Mouse (Mus musculus): Measurements from ENCODE around the gene Rsg1.
A peak's percentile ranks its signal among the peaks of the same experiment; 100 is the strongest.

Gene Rsg1

DNA sequence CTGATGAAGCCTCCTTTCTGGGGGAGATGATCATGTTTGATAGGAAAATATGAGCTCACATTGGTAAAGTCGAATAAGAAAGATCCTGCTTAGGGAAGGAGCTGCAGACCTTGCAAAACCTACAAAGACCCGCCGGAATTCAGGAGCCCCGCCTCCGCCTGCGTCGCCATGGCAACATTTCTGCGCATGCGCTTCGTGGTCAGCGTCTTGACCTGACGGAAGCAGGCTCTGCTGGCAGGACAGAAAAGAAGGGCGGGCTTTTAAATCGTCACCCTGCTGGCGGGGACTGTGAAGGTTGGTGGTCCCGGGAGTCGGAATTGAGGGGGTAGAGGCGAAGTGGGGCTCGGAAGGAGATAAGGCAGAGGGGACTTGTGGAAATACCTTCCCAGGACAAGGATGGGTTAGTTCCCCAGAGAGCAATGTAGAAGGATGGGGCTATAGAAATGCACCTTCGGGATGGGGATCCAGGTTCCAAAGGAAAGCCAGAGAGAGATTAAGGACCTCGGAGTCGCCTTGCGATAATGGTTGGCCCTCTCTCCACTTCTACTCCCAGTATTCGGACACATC lies at the start of gene Rsg1:
Rsg1 (plus strand) TSS at position 187 of the 567 bp plus-strand sequence.
- peak; percentile 80 for DNase-seq (ENCODE audit: low read depth)

DNA sequence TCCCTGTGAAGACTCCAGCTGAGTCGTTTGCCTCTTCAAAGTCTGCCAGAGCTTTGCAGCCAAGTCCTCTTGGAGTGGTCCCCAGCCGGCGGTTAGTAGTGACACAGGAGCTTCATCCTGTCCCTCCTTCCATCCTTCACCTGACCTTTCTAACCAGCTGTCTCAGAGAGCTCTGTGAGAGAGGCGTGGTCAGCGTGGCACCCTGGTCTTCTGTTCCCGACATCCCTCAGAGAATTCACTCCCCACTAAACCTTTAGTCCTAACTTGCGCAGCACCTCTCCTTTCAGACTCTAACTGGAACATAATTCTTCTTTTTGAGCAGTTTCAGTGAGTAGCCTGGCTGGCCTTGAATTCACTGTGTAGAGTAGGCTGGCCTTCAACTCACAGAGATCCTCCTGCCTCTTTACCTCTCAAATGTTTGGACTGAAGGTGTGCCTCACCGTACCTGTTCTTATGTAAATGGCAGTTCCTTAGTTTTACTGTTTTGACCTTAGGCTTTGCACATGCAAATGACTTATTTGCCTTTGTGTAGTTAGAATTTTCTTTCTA lies 47.9 kb upstream of the Rsg1 start:
- no peak for DNase-seq (ENCODE audit: low read depth)

DNA sequence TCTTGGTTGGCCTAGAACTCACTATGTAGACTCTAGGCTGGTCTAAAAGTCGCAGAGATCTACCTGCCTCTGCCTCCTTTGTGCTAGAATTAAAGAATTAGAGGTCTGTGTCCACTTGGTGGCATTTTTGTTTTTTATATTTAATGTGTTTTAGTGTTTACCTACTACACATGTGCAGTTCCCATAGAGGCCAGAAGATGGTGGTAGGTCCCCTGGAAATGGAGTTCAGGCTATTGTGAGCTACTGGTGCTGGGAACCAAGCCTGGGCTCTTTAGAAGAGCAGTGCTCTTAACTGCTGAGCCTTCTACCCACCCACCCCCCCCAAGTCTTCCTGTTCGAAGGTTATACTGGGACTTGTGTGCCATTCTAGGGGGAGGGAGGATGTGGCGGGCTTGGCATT lies 46.6 kb upstream of the Rsg1 start:
- no peak for DNase-seq (ENCODE audit: low read depth)

DNA sequence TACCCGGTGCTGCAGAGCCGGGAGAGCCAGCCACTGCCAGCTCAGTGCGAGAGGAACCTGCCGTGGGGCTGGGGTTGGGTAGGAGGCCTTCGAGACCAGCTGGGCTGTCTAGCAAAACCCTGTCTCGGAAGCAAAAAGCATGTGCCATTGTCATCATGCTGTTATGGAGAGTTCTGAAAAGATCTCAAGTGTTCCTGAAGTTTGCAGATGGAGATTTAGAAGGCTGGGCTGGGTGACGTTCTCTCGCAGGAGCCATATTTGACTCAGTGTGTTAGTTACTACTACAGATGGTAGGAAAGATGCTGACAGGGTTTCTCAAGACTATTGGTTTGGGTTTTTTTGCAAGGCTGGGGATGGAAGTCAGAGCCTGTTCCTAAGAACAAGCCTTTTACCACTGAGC lies 41.6 kb upstream of the Rsg1 start:
- no peak for DNase-seq (ENCODE audit: low read depth)

DNA sequence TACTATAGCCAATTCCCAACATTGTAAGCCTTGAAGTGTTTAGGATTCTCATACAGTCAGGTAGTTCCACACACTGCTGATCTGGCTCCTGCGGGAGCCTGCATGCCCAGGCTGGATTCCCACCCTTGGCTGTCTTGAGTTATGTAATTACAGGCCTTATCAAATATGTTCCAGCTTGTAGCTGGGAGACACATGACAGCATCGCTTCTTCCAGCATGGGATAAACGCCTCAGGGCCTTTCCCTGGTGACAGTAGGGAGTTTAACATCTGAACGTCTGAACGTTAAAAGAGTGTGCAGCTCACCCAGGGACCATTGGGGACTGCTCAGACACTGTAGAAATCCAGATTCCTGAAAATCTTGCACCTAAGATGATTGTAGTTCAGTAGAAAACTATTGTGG lies 38.0 kb upstream of the Rsg1 start:
- no peak for DNase-seq (ENCODE audit: low read depth)

DNA sequence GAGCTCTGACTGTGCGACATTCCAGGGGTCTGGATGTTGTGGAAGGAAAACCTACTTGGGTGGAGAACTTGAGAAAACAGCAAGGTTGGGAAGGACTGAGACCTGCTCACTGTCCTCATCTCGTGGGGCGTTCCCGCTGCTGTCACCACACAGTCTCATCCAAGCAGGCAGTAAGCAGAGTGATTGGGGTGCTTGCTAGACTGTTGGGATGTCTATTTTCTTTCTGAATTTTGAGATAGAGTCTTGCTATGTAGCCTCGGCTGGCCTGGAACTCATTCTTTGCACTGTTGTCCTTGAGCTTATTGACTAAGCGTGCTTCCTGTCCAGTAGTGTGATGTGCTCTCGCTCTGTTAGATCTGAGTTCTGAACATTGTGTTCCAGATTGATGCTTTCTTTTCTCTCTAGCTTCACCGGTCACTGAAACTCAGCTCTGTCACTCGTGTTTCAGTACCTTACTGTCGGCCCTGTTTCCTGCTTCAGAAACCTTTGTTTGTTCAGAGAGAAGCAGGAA lies 37.4 kb upstream of the Rsg1 start:
- DNase-seq (ENCODE audit: low read depth), result no peak

DNA sequence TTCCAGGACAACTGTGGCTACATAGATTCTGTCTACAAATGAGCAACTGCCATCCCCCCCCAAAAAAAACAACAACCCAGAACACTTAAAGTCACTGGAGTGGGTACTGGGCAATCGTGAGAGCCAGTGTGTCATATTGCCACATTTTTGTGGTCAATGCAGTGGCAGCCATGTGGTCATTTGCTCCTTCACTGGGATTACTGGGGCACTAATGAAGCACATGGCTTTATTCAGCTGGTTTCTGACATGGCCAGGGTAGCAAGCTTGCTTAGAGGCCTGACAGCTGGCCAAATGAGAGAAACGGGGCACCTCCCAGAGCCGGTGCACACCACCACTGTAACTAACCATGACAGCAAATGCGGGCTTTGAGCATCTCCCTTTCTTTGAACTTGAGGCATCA lies 35.3 kb upstream of the Rsg1 start:
- DNase-seq (ENCODE audit: low read depth), result no peak

DNA sequence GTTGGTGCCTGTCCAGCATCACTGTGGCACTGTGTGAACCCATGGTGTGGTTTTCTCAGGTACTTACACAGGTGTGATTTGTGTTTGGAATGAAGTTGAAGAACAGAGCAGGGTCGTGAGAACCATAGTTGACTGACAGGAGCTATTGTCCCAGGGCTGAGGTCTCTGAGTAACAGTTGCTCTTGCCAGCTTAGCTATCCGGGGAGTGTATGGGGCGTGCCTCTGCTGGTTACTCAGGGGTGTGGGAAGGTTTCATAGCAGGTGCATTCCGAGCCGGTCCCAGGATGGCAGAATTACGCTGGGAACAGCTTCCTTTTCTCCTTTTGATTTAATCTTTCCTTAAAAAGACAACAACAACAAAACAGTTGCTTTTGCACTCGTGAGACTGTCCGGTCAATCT lies 32.9 kb upstream of the Rsg1 start:
- DNase-seq (ENCODE audit: low read depth), result no peak

DNA sequence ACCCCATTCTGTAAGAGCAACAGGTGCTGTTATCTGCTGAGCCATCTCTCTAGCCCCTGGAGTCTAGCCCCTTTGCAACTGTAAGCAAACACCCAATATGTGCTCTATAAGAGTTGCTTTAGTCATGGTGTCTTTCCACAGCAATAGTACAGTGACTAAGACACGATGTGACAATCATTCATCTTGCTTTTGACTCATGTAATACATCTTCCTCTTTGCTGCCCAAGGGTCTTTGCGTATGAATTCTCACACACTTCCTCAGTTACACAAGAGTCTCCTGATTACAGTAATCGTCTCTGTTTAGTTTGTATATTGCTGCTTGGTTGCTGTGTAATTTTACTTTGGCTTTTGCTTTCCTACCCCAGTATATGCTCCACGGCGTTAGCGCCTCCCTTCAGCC lies 31.8 kb upstream of the Rsg1 start:
- DNase-seq (ENCODE audit: low read depth), result no peak

DNA sequence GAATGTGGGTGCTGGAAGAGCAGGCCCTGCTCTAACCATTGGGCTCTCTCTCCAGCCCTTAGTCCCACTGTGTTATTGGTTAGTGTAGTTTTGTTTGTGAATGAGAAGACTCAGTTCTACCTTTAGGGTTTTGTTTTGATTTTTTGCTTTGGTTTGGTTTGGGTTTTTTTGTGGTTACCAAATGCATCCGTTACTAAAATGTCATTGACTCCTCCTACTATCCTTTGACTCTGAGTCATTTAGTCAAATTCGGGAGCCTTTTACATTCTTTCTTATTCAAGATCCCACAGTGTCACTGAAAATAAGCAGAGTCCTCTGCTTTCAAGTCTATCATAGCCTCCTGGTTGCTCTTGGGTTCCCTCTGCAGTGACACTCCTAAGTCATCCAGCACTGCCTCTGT lies 29.8 kb upstream of the Rsg1 start:
- DNase-seq (ENCODE audit: low read depth), result no peak

DNA sequence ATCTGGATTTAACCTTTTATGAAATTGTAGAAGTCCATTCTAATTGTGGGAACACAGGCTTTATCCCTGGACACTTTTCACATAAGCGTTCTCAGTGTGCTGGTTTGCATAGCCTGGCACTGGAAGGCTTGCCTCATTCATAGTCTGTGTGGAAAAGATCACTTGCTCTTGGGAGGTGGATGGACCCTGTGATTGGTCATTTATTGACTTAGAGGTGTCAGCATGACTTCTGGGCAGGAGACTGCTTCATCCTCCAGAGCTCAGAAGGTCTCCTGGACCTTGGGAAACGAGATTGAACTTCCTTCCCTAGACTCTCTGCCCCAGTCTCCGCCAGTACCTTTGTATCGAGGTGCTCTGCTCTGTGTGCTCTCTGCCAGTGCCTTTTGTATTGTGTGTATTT lies 29.3 kb upstream of the Rsg1 start:
- no peak for DNase-seq (ENCODE audit: low read depth)

DNA sequence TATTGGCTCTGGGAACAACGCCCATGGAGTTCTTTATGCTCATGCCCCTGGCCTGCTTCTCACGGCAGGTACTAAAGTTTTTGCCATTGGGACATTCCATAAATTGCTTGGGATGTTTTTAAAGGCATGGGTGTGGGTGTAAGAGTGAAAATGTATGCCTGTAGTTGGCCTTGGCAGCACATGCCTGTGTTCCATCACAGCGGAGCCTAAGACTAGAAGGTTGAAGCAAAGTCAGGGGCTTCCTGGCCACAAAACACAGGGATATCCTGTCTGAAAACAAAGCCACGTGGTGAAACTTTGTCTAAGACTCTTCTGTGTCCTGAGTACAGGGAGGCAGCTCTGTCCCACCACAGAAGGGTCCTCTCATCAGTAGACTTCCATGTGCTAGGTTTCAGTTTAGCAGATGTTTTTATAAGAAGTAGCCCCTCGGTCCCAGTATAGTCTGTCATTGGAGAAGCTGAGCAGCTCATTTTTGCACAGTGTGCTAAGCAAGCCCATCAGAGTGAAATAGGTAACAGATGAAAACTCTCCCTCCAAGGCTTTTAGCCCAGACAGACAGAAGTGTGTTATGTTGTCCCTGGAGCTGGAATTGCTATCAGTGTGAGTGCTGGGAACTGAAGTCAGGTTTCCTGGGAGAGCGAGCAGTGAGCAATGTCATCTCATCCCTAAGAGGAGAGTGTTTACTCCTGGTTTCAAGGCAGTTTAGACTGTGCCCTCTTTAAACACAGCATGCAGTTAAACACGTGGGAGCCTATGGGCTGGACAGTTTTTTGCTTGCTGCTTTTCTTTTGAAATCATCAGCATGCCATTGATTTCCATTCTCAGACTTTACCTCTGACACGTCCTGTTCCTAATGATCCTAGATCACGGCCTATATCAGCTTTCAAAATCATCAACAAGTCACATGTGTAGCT lies 26.6 kb upstream of the Rsg1 start:
- no peak for DNase-seq (ENCODE audit: low read depth)

DNA sequence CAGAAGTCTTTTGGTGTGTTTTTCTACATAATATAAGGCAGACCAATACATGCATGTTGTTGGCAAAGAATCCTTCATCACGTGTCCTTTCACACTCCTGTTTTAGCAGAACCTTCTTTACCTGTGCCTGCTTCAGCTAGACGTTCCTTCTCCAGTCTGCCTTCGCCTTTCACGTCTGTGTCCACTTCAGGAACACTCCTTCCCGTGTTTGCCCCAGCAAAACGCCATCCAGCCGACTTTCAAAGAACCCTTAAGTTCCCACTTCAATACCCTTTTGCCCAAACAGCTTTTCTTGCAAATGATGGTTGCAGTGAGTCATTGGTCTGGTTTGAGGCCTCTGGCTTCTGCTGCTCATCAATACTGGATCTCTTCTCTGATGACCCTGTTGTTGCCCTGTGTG lies 22.5 kb upstream of the Rsg1 start:
- no peak for DNase-seq (ENCODE audit: low read depth)

DNA sequence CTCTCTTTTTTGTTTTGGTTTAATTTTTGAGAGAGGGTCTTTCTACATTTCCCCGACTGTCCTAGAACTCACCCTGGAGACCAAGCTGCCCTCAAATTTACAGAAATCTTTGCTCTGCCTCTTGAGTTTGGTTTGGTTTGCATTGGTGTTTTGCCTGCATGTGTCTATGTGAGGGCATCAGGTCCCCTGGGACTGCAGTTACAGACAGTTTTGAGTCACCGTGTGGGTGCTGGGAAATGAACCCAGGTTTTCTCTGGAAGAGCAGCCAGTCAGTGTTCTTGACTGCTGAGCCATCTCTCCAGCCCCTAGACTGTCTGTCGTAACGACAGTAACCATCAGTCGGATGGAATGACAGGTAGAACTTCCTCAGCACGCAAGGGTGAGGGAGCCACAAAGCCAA lies 19.2 kb upstream of the Rsg1 start:
- no peak for DNase-seq (ENCODE audit: low read depth)

DNA sequence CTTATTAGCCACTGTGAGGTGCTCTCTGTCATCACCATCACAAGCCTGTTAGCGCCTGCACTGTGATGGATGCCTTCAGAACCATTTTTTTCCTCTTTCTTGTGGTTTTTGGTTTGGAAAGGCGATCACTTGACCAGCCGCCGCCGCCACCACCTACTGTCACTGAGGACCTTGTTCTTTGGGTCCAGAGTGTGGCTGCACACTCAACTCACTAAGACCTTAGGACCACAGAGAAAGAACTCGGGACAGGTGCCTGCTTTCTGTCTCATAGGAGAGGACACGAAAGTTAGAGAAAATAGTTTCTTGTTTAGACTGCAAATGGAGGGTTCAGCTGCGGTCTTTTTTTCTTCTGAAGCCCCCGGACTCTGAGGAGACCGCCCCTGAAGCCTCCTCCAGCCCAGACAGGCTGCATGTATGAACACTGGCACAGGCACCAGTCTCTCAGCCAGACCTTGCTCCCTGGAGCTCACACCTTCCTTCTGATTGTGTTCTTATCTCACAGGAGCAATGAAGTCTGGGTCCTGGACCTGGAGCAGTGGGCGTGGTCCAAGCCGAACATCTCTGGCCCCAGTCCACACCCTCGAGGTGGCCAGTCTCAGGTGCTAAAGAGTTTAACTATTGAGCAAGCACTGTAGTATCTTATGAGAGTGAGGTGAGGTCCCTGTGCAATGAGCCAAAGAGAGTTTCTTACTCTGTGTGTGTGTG lies 16.6 kb upstream of the Rsg1 start:
- no peak for DNase-seq (ENCODE audit: low read depth)

DNA sequence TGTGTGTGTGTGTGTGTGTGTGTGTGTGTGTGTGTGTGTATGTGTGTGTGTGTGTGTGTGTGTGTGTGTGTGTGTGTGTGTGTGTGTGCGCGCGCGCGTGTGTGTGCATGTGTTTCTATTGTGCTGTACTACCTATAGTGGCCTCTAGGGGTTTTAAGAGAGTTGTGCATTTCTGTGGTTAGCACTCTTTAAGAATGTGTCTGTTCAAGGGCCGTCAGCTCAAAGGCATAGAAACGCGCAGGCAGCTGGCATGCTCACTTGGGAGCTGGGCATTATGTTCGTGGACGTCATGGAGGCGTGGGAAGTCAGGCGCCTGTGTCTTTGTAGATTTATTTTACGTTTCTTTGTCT lies 16.1 kb upstream of the Rsg1 start:
- no peak for DNase-seq (ENCODE audit: low read depth)

DNA sequence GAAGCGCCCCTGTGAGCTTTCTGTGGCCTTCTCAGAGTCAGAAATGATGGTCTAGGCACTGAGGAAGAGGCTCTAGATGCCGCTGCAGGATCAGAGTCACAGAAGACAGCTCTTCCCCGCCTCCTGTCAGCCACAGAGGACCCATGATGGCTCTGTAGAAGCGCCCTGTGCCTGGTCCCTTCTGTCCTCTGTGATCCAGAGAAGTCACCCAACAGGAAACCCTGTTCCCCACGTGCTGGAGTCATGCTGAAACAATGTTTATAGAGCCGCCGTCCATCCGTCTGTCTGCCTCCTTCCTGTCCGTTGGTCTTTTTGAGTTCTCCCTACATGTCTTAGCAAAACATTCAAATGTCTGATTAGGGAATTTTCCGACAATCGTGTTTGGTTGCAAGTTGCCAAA lies 12.8 kb upstream of the Rsg1 start:
- DNase-seq (ENCODE audit: low read depth), result no peak

DNA sequence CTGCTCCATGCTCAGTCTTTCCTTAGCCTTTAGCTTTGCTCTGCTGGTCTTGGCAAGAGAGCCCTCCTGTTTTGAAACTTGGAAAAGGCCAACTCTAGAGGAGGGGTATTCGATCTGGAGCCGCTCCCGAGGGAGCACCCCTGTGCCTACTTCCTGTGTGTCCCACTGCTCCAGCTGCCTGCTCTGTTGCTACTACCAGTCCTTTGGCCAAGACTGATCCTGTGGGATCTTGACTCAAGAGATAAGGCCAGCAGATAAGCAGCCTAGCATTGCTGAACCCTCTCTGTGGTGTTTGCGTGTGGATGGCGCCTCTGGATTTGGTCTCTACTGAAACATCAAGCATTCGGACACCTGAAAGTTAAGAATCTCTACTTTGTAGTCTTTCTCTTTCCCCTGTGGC lies 11.6 kb upstream of the Rsg1 start:
- no peak for DNase-seq (ENCODE audit: low read depth)

DNA sequence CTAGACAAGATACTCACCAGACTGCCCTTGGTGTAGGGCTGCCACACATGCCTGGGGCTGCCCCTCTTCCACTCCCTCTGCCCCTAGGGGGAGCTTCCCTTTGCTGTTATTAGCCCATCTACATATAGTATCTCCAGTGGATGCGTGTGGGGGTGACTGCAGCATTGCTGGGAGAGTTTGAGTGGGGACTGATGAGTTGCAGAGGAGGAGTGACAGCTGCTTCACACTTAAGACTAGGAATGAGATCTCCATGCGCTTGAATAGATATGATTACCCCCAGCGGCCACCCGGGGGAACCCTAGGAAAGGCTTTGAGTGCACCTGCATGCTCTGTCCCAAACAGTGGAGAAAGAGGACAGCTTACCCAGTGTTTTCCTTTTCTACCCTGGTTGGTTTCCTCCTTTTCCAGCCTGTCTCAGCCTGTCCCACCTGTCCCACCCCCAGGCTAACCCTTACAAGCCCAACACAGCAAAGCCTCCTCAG lies 9.1 kb upstream of the Rsg1 start:
- DNase-seq (ENCODE audit: low read depth), result peak; percentile 30

DNA sequence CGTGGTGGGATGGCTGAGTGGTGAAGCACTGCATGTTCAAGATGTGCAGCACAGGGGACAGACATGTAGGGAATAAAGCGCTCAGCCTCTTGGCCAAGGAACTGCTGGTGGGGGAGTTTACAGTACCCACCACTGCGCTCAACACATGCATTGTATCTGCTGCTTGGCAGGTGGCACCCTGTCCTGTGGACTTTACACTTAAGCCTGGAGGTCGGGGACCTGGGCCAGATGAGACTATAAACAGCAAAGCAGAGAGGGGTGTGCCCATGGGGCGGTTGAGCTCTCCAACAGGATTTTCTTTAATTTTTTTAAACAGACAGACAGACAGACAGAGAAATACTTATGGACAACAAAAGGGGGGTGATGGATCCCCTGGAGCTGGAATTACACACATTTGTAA lies 6.7 kb upstream of the Rsg1 start:
- DNase-seq (ENCODE audit: low read depth), result no peak

DNA sequence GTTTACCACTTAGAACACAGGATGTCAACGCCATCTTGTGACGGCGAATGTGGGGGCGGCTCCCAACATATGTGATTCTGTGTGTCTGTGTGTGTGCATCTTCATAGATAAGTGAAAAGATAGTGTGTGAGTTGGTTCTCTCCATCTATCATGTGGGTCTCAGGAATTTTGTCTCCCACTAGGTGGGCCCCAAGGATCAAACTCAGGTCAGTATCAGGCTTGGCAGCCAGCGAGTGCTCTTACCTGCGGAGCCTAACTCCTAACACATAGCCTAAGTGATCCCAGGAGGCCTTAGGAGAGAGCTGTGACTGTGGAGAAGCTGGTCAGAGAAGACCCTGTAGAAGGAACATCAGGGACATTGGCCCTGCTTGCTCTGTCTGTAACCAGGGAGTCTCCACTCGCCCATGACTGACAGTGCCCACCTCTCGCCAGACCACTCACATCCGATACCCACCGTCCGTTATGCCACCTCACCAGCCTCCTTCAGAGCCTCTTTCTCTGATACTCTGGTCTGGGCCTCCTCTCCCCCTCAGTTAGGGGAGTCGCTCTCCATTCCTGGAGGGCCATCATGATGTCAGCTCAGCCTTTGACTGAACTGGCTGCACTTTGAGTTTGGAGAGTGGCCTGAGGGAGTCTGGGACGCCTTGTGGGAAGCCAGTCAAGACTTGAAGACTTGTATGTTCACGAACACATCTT lies 3.1 kb upstream of the Rsg1 start:
- no peak for DNase-seq (ENCODE audit: low read depth)

DNA sequence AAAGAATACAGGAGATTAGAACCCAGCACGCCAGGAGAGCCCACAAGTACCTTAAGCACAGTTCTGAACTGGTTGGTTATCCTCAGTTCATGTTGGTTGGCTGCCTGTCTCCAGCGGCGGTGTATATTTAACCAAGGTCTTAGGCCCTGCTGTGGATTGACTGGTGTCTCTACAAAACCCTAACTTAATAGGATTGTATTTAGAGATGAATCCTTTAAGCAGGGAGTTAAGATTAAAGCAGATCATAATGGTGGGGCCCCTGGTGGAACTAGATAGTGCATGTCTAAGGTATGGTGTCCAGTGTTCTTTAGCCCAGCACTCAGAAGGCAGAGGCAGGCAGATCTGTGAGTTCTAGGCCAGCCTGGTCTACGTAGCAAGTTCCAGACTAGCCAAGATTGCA lies 2.1 kb upstream of the Rsg1 start:
- no peak for DNase-seq (ENCODE audit: low read depth)

Data from c-Kit-positive CD71-positive TER-119-negative erythroid progenitor cells, embryonic 14.5 days (primary cell).